Mouse (Mus musculus) myocyte (in vitro differentiated cells): Measurements from ENCODE around the gene Napepld. TPM values are rescaled to one million over a fixed set of nuclear protein-coding genes. Genes with fewer than 3 reads are reported as not detected.
"Not testable (repeated sequence)": the region's sequence is repeated elsewhere in the genome, so short reads cannot be mapped to it uniquely, and the experiment has no call there.

Experiments
- H3K27me3 ChIP-seq: one replicate; pipeline ENCODE4 v1.6.1; 2011; ENCODE audit not compliant: control insufficient read depth, insufficient read depth, insufficient read length
- H3K36me3 ChIP-seq: one replicate; pipeline ENCODE4 v1.6.1; 2011; ENCODE audit not compliant: control insufficient read depth, insufficient read depth
- H3K4me2 ChIP-seq: one replicate; pipeline ENCODE4 v1.6.1; 2011; ENCODE audit warnings: low read depth, control low read depth
- H3K4me3 ChIP-seq: one replicate; pipeline ENCODE4 v1.5.1; 2011; ENCODE audit warnings: mild to moderate bottlenecking, control low read depth, moderate library complexity
- H3K79me2 ChIP-seq: one replicate; pipeline ENCODE4 v1.6.1; 2011; ENCODE audit not compliant: control insufficient read depth, insufficient read depth
- H3ac ChIP-seq: one replicate; pipeline ENCODE4 v1.6.1; 2011; ENCODE audit not compliant: control insufficient read depth, insufficient read length
- CEBPB ChIP-seq: IDR thresholded peaks from 2 replicates; pipeline ENCODE4 v1.6.1; 2011; ENCODE audit warnings: mild to moderate bottlenecking, moderate library complexity; ENCODE audit not compliant: poor library complexity, insufficient read depth, severe bottlenecking
- E2F4 ChIP-seq: IDR thresholded peaks from one replicate; pipeline ENCODE4 v1.6.1; 2011; ENCODE audit warnings: mild to moderate bottlenecking, control low read depth, moderate library complexity; ENCODE audit not compliant: insufficient read depth
- MAX ChIP-seq: IDR thresholded peaks from one replicate; pipeline ENCODE4 v1.6.1; 2011; ENCODE audit warnings: low read depth, mild to moderate bottlenecking, control low read depth
- MYOD1 ChIP-seq, 3 experiments: IDR thresholded peaks; one replicate each; pipeline ENCODE4 v1.6.1; 2011; ENCODE audit warnings: control low read depth in 2 of 3, low read depth in 2 of 3, mild to moderate bottlenecking in 2 of 3, moderate library complexity in 1 of 3; ENCODE audit not compliant: insufficient read length in 2 of 3, control insufficient read depth in 1 of 3
- MYOG ChIP-seq, 3 experiments: IDR thresholded peaks; one replicate each; pipeline ENCODE4 v1.6.1; 2011; ENCODE audit warnings: control low read depth in 2 of 3, low read depth in 2 of 3, mild to moderate bottlenecking in 2 of 3; ENCODE audit not compliant: insufficient read length in 2 of 3, control insufficient read depth in 1 of 3, insufficient read depth in 1 of 3
- POLR2A ChIP-seq: IDR thresholded peaks from one replicate; pipeline ENCODE4 v1.6.1; 2011; ENCODE audit warnings: low read depth, mild to moderate bottlenecking, control low read depth, moderate library complexity; ENCODE audit not compliant: insufficient read length
- POLR2AphosphoS2 ChIP-seq: IDR thresholded peaks from one replicate; pipeline ENCODE4 v1.6.1; 2011; ENCODE audit warnings: low read depth, control low read depth; ENCODE audit not compliant: insufficient read length
- REST ChIP-seq: IDR thresholded peaks from one replicate; pipeline ENCODE4 v1.6.1; 2011; ENCODE audit warnings: mild to moderate bottlenecking, control low read depth, moderate library complexity; ENCODE audit not compliant: insufficient read depth, insufficient read length
- SRF ChIP-seq: IDR thresholded peaks from one replicate; pipeline ENCODE4 v1.6.1; 2011; ENCODE audit warnings: low read depth; ENCODE audit not compliant: control insufficient read depth, insufficient read length
- TCF12 ChIP-seq: IDR thresholded peaks from one replicate; pipeline ENCODE4 v1.6.1; 2011; ENCODE audit warnings: mild to moderate bottlenecking, control low read depth; ENCODE audit not compliant: poor library complexity, insufficient read depth, severe bottlenecking
- TCF3 ChIP-seq: IDR thresholded peaks from one replicate; pipeline ENCODE4 v1.6.1; 2011; ENCODE audit warnings: low read depth, control low read depth; ENCODE audit not compliant: insufficient read length
- USF1 ChIP-seq: IDR thresholded peaks from one replicate; pipeline ENCODE4 v1.6.1; 2011; ENCODE audit warnings: low read depth, mild to moderate bottlenecking, control low read depth, moderate library complexity
- polyA plus RNA-seq: library from polyadenylated mRNA; unstranded; fragments of >200 nt; fragmentation: generic; extraction: Trizol; gene quantifications from one replicate; pipeline ENCODE4 v1.2.1, GENCODE M21; 2012; ENCODE audit warnings: missing spikeins

Gene Napepld
- polyA plus RNA-seq, 1 experiment = 0.66 TPM

DNA sequence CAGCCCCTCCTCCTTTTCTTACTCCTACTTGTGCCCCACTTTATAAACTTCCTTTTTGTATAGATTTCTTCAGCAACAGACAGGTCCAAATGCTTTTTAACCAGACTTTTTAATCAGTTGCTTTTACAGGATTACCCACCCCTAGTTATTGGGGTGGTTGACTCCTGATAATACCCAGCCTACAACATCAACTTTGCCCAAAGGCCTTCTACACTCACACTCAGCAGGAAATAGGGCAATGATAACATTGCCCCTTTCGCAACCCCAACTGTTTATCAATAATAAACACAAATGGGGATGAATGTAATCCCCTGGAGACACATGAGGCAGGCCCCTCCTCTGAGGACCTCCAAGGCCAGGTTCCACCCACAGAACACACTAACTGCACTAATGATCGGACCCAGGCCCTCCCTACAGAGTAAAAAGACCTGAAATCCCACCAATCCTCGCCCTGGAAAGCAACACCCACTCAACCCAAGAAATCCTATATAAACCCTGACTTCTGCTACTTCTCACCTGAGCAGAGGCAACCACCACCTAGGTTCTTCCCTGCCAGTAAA lies 84.7 kb downstream of the Napepld start:
- Histone ChIP-seq H3K4me3 (no peak overlapping the region), H3K36me3 (no peaks in the 10 kb centered on the region), H3ac (no peak overlapping the region), H3K4me2 (no peak overlapping the region), H3K27me3 (peaks cover 6% of the 10 kb centered on the region), H3K79me2 (no peaks in the 10 kb centered on the region)
- TF ChIP-seq REST = no peak
- TF ChIP-seq POLR2A = no peak
- no peak for TF ChIP-seq MAX
- no peak for TF ChIP-seq SRF
- TF ChIP-seq CEBPB = no peak
- no peak for TF ChIP-seq POLR2AphosphoS2
- no peak for TF ChIP-seq E2F4
- TF ChIP-seq MYOG (IDR thresholded peaks at IDR 0.05; ENCODE audit: control insufficient read depth in 1 of 3, insufficient read depth in 1 of 3, insufficient read length in 2 of 3, low read depth in 2 of 3) = no peak
- no peak for TF ChIP-seq USF1
- no peak for TF ChIP-seq MYOD1 (IDR thresholded peaks at IDR 0.05; ENCODE audit: control insufficient read depth in 1 of 3, insufficient read length in 2 of 3, low read depth in 2 of 3)
- no peak for TF ChIP-seq TCF12
- TF ChIP-seq TCF3 = no peak

GRCm38 (mm10) chr5:21614299-21614698 lies 86.9 kb downstream of the Napepld start:
- not testable (repeated sequence) for H3K4me3 ChIP-seq, H3K27me3 ChIP-seq, H3K36me3 ChIP-seq, H3K4me2 ChIP-seq, H3K79me2 ChIP-seq, H3ac ChIP-seq

Other genes with a start within 250 kb of the Napepld start
- gene Lrrc17, start 157.8 kb downstream of the Napepld start, polyA plus RNA-seq = 70.3 TPM
- 0.19 TPM for gene Fbxl13, start 55.8 kb downstream of the Napepld start, polyA plus RNA-seq
- 10.1 TPM for gene Armc10, start 55.6 kb downstream of the Napepld start, polyA plus RNA-seq
- gene Pmpcb, start 35.7 kb upstream of the Napepld start, polyA plus RNA-seq = 126 TPM
- 15.4 TPM for gene Dnajc2, start 83.9 kb upstream of the Napepld start, polyA plus RNA-seq
- gene Psmc2, start 83.9 kb upstream of the Napepld start, polyA plus RNA-seq = 196 TPM
- not detected for gene Slc26a5, start 164.2 kb upstream of the Napepld start, polyA plus RNA-seq